Mouse (Mus musculus) heart, adult 8-10 months (tissue): ENCODE results near the gene Cdh26. TPM values are rescaled to one million over a fixed set of nuclear protein-coding genes. Genes with fewer than 3 reads are reported as not detected.

ENCODE experiments used
- DNase-seq: peaks from one replicate; pipeline ENCODE4 v3.0.0; 2022; ENCODE audit warnings: low spot score
- total RNA-seq, 4 experiments: library from RNA; stranded (reverse); gene quantifications; 2 replicates each; pipeline ENCODE4 v1.2.4; 2022

Gene Cdh26
- total RNA-seq, 4 experiments from 2014 or later, result not detected

DNA sequence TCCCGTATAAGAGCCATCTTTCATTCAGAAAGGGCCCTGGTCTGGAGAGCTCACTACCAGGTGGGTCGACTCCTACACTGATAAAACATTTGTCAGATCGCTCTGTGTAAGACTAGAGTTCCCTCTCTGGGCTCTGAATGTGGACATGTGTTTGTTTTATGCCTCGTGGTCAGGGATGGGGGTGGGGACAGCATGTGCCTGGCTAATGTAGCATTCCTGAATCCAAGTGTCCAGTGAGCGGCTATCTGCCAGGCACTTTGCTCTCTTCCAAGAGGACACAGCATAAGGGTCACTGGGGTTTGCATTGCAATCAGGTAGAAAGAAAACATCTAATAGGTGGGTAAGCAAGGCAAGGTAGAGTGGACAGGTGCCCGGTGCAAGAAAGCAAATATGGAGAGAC lies 77.9 kb downstream of the Cdh26 start:
- DNase-seq, result no peak

DNA sequence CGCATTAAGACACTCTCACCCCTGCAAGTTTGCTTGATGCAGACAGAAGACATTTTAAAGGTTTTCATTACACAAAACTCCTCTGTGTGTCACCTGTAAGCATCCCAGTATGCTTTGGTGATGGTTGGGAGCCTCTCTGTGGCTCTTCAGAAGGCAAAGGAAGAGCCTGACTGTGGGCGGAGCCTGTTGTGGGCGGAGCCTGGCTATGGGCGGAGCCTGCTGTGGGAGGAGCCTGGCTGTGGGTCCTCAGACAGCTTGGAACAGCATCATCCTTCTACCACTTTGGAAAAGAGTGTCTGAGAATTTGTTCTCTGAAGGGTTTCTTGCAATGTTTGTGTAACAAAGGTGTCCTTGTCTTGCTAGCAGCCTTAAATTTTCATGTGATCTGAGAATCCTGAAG lies 82.7 kb downstream of the Cdh26 start:
- no peak for DNase-seq

DNA sequence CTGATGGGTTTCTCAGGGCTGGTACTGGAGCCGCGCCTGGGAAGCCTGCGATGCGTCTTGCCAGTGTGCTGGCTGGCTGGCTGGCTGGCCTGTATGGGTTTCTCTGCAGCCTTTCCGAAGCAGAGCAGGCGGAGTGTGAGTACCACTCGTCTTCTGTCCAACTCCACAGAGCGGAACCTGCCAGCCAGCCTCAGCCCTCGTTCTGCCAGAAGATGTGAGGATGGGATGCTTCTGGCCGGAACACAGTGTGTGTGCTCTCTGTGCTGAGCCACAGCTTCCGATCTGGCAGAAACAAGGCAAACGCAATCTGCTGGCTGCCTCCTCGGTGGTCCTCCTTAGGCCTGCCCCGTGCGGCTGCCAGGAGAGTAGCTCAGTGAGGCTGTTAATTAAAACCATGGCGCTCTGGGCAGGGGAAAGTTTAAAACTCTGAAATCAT lies 83.3 kb downstream of the Cdh26 start:
- no peak for DNase-seq

DNA sequence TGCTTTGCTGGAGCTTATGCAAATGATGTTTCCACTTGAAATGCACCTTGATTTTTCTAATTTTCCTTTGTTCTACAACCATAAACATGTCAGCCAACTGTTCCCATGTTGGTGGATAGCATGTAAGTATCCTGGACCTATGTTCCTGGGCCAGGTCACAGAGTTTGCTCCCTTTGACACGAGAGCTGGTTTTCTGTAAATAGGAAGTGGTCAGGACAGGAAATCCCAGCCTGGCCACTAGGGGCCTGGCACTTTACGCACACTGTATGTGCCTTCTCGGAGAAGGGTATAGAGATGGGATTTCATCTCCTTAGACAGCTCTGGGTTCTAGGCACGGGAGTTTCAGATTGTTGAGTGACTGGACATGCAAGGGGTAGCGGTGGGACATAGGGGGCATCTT lies 86.1 kb downstream of the Cdh26 start:
- no peak for DNase-seq

DNA sequence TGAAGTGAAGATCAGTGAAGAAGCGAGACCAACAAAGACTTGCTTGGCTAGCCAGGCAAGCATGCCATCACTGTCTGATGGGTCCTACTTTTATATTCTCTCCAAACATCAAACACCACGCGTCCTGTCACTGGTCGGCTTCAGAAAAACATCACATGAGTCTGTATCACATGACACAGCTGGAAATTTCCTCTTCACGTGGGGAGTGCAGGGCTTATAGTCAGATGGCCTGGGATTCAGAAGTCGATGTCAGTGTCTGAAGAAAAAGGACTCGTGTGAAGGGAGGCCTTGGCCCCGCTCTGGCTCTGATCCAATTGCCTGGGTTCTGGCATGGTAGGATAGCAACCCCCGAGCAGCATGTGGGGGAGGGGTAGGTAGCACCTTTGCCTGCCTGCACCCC lies 86.6 kb downstream of the Cdh26 start:
- DNase-seq, result no peak

DNA sequence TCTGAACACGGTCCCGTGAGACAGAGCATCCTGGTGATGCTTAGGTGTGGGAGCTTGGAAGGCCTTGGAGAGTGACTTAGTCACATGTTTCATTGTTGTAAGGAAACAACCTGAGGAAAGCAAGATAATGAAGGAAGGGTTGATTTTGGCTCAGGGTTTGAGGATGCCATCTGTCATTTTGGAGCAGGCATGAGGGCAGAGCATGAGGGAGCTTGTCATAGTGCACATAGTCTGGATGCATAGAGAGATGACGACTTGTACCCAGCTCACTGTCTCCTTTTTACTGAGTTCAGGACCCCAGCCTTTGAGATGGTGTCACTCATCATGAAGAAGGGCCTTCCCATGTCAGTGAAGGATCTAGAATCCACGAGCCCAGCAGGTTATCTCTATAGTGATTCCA lies 89.0 kb downstream of the Cdh26 start:
- no peak for DNase-seq

DNA sequence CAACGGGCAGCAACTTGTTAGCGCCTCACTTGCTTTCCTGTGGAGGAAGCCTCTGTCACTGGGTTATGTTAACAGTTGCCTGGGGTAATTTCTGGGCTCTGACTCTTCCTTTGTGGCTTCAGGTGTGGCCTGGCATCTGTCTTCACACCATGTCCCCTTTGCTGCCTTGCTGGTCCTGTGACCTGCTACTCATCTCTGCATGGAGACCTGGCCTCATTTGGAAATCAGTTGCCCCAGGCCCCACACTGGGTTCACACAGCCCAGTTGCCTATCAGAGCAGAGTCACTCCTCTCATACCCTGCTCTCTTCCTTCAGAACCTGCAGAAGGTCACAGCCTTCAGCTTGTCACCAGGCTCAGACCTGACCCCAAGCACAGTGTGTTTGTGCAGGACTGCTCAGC lies 89.9 kb downstream of the Cdh26 start:
- DNase-seq, result no peak

DNA sequence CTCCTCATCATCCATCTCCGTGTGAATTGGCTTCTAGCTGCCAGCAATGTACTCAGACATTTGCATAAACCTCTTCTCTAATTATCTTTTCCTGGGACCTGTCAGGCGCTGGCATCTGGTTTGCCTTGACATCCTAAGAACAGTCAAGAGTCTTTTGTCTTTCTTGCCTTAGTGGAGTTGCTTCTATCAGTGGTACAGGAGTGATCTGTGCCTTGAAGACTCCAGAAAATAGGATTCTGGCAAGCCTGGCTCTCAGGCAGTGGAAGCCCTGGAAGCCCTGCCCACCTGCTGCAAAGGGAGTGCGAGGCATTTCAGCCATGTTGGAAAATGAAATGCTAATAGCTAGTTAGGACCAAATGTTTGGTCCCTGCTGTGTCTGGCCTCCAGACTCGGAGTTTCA lies 92.0 kb downstream of the Cdh26 start:
- DNase-seq, result no peak

DNA sequence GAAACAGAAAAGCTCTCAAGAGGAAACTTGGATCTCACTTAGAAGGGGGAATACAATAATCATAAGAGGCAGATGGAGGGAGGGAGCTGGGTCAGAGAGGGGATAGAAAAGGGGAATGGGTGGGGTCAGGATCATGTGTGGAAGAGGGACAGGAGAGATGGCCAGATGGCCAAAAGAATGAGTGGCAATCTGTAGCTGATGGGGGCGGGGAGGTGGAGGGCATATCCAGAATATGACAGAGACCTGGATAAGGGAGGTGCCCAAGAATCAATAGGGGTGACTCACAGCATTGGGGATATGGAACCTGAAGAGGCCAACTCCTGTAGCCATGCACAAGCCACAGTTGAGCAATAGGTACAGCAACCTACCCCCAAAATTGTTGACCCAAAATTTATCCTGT lies 92.5 kb downstream of the Cdh26 start:
- DNase-seq, result no peak

DNA sequence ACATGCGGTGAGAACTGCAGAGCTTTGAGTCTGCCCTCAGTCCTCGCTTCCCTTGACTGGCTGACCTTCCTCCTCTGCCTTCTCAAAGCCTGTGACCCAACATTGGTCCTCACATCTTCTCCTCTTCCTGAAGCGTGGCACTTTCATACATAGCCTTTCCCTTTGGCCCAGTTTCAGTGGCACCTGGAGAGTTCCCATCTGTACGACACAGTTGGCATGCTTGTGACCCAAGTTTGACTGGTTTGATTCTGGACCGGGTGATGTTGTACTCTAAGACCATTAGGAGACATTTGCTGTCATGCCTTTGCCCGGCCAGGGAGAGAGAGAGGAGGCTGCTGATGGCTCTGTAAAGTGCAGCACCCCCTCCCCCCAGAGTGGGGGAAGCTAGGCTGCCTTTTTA lies 96.4 kb downstream of the Cdh26 start:
- no peak for DNase-seq

DNA sequence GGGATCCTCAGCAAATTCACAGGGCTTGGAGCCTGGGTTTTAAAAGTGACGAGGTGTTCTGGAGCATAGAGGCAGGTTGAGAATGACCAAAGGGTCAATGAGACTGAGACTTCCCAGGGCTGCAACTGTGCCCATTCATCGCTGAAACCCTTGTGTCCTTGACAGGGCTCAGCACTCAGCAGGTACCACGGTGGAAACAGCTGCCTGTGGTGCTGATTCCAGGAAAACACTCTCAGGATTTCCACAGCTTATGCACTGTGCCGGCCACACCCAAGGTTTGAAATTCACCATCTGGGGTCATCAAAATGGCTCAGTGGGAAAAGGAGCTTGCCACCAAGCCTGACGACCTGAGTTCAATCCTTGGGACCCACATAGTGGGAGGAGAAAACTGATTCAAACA lies 100.9 kb downstream of the Cdh26 start:
- no peak for DNase-seq

DNA sequence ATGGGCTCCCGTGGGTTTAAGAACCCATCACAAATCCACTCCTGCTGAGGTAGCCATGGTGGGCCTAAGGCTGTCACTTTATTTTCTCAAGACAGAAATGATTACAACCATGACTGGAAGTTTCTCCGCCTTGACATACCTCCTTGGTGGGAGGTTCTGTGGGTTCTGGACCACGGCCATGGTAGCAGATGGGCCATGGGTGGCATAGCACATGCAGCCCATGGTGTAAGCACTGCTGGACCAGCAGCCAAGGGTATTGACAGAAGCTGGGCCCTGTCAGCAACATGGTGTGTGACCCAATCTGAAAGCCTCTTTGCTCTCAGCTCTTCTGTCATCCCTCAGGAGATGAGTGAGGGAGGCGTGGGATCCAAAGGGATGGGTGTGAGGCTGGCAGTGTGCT lies 106.2 kb downstream of the Cdh26 start:
- DNase-seq, result no peak

Other genes starting within 250 kb of the Cdh26 start
- gene Sycp2, start 22.8 kb upstream of the Cdh26 start, total RNA-seq, result 1 to 10 TPM in 3 of 4 experiments, under 1 TPM in 1; 0.63 to 2.3 (median 1.4) TPM
- gene Ppp1r3d, start 16.1 kb upstream of the Cdh26 start, total RNA-seq, result 10 to 100 TPM; 12.9 to 16.3 (median 14.8) TPM
- 10 to 100 TPM; 11.1 to 14.3 (median 12.6) TPM for gene Fam217b, start 16.0 kb upstream of the Cdh26 start, total RNA-seq